Mouse (Mus musculus): ENCODE measurements around the gene Prickle1. TPM values are rescaled to one million over a fixed set of nuclear protein-coding genes. Genes with fewer than 3 reads are reported as not detected.

Prickle1 gene
- polyA plus RNA-seq (2012; rRNA removed), result 5.9 and 6.1 TPM in 2 replicates

DNA sequence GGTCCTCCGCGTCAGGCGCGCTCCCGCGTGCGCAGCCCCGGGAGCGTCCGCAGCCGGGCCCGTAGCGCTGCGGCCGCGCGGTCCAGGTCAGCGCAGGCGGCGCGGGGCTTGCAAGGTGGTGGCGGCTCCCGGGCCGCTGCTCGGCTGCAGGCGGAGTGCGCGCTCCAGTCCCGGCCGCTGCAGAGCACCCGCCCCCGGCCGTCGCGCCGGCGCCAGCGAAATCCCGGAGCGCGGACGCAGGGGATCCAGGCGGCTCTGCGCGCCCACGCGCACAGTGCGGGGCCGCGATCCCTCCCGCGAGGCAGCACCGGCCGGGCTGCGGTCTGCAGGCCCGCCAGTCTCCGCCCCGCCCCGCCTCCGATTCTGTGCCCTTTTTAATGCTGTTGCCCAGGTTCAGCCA is at the start of gene Prickle1:
TSS of gene Prickle1 (minus strand) at position 146 of the 400 bp plus-strand sequence.
- DNase-seq, result peak; percentile 92
- no peak for TF ChIP-seq CTCF (conservative IDR thresholded peaks at IDR 0.05; ENCODE audit: insufficient read depth, insufficient read length, low read depth, low read length)
- TF ChIP-seq POLR2A (IDR thresholded peaks at IDR 0.05; ENCODE audit: low read depth, low read length), result peak; percentile 23

GRCm38 (mm10) chr15:93640221-93640620 is 44.5 kb upstream of the Prickle1 start:
- no peak overlapping the region for H3K27ac ChIP-seq (ENCODE audit: insufficient read depth, low read depth, low read length)
- H3K27me3 ChIP-seq (replicated peaks; ENCODE audit: control insufficient read depth, insufficient read depth, low read length), result no peaks in the 10 kb centered on the region
- TF ChIP-seq POLR2A (IDR thresholded peaks at IDR 0.05; ENCODE audit: low read depth, low read length) (no peak), CTCF (conservative IDR thresholded peaks at IDR 0.05; ENCODE audit: insufficient read depth, insufficient read length, low read depth, low read length) (no peak)
- H3K36me3 ChIP-seq (ENCODE audit: control insufficient read depth, insufficient read depth, low read length), result no peaks in the 10 kb centered on the region
- WGBS, result 65% methylated on average over 2 of the region's 2 CpGs
- H3K4me1 ChIP-seq (ENCODE audit: control insufficient read depth, insufficient read depth, low read length), result no peaks in the 10 kb centered on the region
- no peak for DNase-seq
- H3K4me3 ChIP-seq (ENCODE audit: insufficient read depth, low read depth, low read length), result no peak overlapping the region

More for the DNA sequence above, at the start of gene Prickle1:
- Histone ChIP-seq H3K27ac (ENCODE audit: insufficient read depth, low read depth, low read length) (peak within 1 kb of the TSS; percentile 33), H3K4me1 (ENCODE audit: control insufficient read depth, insufficient read depth, low read length) (peaks cover 12% of the 10 kb centered on the region; the same call in 1 of the 2 replicates), H3K4me3 (ENCODE audit: insufficient read depth, low read depth, low read length) (peak within 1 kb of the TSS; percentile 99), H3K36me3 (ENCODE audit: control insufficient read depth, insufficient read depth, low read length) (no peaks in the 10 kb centered on the region), H3K27me3 (replicated peaks; ENCODE audit: control insufficient read depth, insufficient read depth, low read length) (no peaks in the 10 kb centered on the region)
- WGBS, result 1% methylated on average over 60 of the region's 60 CpGs

DNA sequence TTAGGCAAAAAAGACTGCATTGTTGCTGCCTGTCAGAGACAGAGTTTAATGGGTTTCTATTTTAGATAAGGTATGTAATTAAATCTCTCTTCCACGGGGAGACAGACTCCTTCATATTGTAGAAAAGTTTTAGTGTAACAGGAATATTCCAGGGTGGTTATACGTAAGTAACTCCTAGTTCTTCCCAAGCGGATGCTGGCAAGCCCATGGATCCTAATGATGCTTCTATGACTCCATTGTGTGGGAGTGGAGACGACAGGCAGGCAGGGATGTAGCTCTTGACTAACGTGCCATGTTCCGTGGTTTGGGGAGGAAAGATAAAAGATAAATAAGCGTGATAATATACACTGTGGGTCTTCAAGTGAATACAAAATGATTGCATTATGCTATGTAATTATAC is 41.3 kb upstream of the Prickle1 start:
- no peak for DNase-seq
- no peaks in the 10 kb centered on the region for H3K36me3 ChIP-seq (ENCODE audit: control insufficient read depth, insufficient read depth, low read length)
- 72% methylated on average over 7 of the region's 7 CpGs for WGBS
- TF ChIP-seq CTCF (conservative IDR thresholded peaks at IDR 0.05; ENCODE audit: insufficient read depth, insufficient read length, low read depth, low read length) (no peak), POLR2A (IDR thresholded peaks at IDR 0.05; ENCODE audit: low read depth, low read length) (no peak)
- no peaks in the 10 kb centered on the region for H3K27me3 ChIP-seq (replicated peaks; ENCODE audit: control insufficient read depth, insufficient read depth, low read length)
- H3K4me1 ChIP-seq (ENCODE audit: control insufficient read depth, insufficient read depth, low read length), result no peaks in the 10 kb centered on the region
- no peak overlapping the region for H3K27ac ChIP-seq (ENCODE audit: insufficient read depth, low read depth, low read length)
- no peak overlapping the region for H3K4me3 ChIP-seq (ENCODE audit: insufficient read depth, low read depth, low read length)

DNA sequence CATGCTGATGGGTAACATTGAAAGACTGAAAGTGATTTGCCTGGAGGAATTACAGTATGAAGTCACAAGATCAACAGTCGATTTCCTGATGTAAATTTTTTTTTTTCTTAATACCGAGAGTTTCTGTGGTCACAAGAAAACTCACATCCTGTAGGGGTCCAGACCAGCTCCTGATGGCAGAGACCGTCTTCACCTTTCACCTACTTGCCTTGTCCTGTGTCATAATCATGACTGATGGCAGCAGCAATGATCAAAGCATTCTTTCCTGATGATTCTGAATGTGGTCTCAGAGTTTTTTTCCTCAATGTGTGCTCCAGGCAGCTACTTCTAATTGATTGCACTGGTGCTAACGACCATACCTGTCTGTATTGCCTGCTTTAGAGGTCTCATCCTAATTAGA is 39.9 kb upstream of the Prickle1 start:
- Histone ChIP-seq H3K27ac (ENCODE audit: insufficient read depth, low read depth, low read length) (no peak overlapping the region), H3K36me3 (ENCODE audit: control insufficient read depth, insufficient read depth, low read length) (no peaks in the 10 kb centered on the region), H3K4me1 (ENCODE audit: control insufficient read depth, insufficient read depth, low read length) (no peaks in the 10 kb centered on the region), H3K27me3 (replicated peaks; ENCODE audit: control insufficient read depth, insufficient read depth, low read length) (no peaks in the 10 kb centered on the region), H3K4me3 (ENCODE audit: insufficient read depth, low read depth, low read length) (no peak overlapping the region)
- TF ChIP-seq CTCF (conservative IDR thresholded peaks at IDR 0.05; ENCODE audit: insufficient read depth, insufficient read length, low read depth, low read length) (no peak), POLR2A (IDR thresholded peaks at IDR 0.05; ENCODE audit: low read depth, low read length) (no peak)
- WGBS, result 53% methylated on average over 4 of the region's 4 CpGs
- DNase-seq, result no peak

DNA sequence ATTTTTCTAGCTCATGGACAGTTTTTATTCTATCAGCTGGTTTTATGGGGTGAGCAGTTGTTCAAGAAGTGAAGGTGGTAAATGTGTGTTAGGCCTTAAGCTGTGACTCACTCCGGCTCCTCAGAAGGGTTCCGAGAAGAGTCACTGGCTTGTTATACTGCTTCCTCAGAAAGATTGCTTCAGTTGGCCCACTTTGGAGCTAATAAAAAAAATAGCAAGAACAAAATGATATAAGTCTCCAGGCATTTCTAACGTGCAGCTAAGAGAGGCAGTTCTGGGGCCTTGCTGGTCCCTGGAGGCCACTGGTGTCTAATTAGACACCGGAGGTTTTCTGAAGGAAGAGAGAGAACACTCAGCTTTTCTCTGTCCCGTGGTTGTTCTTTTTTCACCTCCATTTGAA is 38.8 kb upstream of the Prickle1 start:
- no peak for DNase-seq
- no peaks in the 10 kb centered on the region for H3K36me3 ChIP-seq (ENCODE audit: control insufficient read depth, insufficient read depth, low read length)
- H3K4me1 ChIP-seq (ENCODE audit: control insufficient read depth, insufficient read depth, low read length), result no peaks in the 10 kb centered on the region
- no peak overlapping the region for H3K27ac ChIP-seq (ENCODE audit: insufficient read depth, low read depth, low read length)
- no peak overlapping the region for H3K4me3 ChIP-seq (ENCODE audit: insufficient read depth, low read depth, low read length)
- 76% methylated on average over 5 of the region's 5 CpGs for WGBS
- TF ChIP-seq CTCF (conservative IDR thresholded peaks at IDR 0.05; ENCODE audit: insufficient read depth, insufficient read length, low read depth, low read length) (no peak), POLR2A (IDR thresholded peaks at IDR 0.05; ENCODE audit: low read depth, low read length) (no peak)
- no peaks in the 10 kb centered on the region for H3K27me3 ChIP-seq (replicated peaks; ENCODE audit: control insufficient read depth, insufficient read depth, low read length)

- Histone ChIP-seq H3K27me3 (replicated peaks; ENCODE audit: control insufficient read depth, insufficient read depth, low read length) (no peaks in the 10 kb centered on the region), H3K4me1 (ENCODE audit: control insufficient read depth, insufficient read depth, low read length) (no peaks in the 10 kb centered on the region), H3K4me3 (ENCODE audit: insufficient read depth, low read depth, low read length) (no peak overlapping the region), H3K36me3 (ENCODE audit: control insufficient read depth, insufficient read depth, low read length) (no peaks in the 10 kb centered on the region), H3K27ac (ENCODE audit: insufficient read depth, low read depth, low read length) (no peak overlapping the region)
- peak; percentile 23 for DNase-seq
- 70% methylated on average over 14 of the region's 14 CpGs for WGBS
- TF ChIP-seq CTCF (conservative IDR thresholded peaks at IDR 0.05; ENCODE audit: insufficient read depth, insufficient read length, low read depth, low read length), result no peak
- TF ChIP-seq POLR2A (IDR thresholded peaks at IDR 0.05; ENCODE audit: low read depth, low read length), result no peak
These were observed 34.4 kb upstream of the Prickle1 start for GRCm38 (mm10) chr15:93630001-93630541.

DNA sequence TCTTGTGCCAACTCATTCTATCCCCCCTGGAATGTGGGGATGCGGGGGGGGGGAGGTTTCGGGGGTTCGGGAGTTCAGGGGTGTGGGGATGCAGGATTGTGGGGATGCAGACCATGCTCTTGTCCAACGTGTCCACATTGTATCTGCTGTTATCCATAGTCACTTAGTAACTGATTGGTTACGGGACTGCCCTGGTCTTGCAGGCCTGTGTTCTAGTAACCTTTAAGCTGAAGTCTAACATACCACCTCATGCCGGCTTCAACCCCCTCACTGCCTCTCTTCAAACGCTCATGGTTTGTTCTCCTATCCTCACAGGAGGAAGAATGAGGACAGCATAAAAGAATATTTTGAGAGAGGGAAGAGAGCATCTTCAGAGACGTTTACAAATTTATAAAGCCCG is 33.5 kb upstream of the Prickle1 start:
- Histone ChIP-seq H3K27me3 (replicated peaks; ENCODE audit: control insufficient read depth, insufficient read depth, low read length) (no peaks in the 10 kb centered on the region), H3K27ac (ENCODE audit: insufficient read depth, low read depth, low read length) (no peak overlapping the region), H3K4me3 (ENCODE audit: insufficient read depth, low read depth, low read length) (no peak overlapping the region), H3K4me1 (ENCODE audit: control insufficient read depth, insufficient read depth, low read length) (no peaks in the 10 kb centered on the region), H3K36me3 (ENCODE audit: control insufficient read depth, insufficient read depth, low read length) (no peaks in the 10 kb centered on the region)
- no peak for DNase-seq
- WGBS, result 93% methylated on average over 9 of the region's 9 CpGs
- TF ChIP-seq POLR2A (IDR thresholded peaks at IDR 0.05; ENCODE audit: low read depth, low read length) (no peak), CTCF (conservative IDR thresholded peaks at IDR 0.05; ENCODE audit: insufficient read depth, insufficient read length, low read depth, low read length) (no peak)
